Mouse (Mus musculus): ENCODE measurements around the gene Fam13c.

The Fam13c gene

GRCm38 (mm10) chr10:70458574-70459263, 18.4 kb downstream of the Fam13c start:
- DNase-seq (ENCODE audit: low spot score in 2 of 2): no peak

- no peak for DNase-seq (ENCODE audit: low spot score in 2 of 2)
Measured at GRCm38 (mm10) chr10:70465638-70466037, 25.4 kb downstream of the Fam13c start.

GRCm38 (mm10) chr10:70470836-70471235, 30.6 kb downstream of the Fam13c start:
- DNase-seq (ENCODE audit: low spot score in 2 of 2): no peak

GRCm38 (mm10) chr10:70477741-70478145, 37.5 kb downstream of the Fam13c start:
- DNase-seq (ENCODE audit: low spot score in 2 of 2): no peak

- DNase-seq (ENCODE audit: low spot score in 2 of 2): no peak
Measured at GRCm38 (mm10) chr10:70483736-70484135, 43.5 kb downstream of the Fam13c start.

GRCm38 (mm10) chr10:70484568-70485286, 44.4 kb downstream of the Fam13c start:
- no peak for DNase-seq (ENCODE audit: low spot score in 2 of 2)

GRCm38 (mm10) chr10:70485287-70485612, 45.0 kb downstream of the Fam13c start:
- DNase-seq (ENCODE audit: low spot score in 2 of 2): no peak

- no peak for DNase-seq (ENCODE audit: low spot score in 2 of 2)
Measured at GRCm38 (mm10) chr10:70486651-70487050, 46.4 kb downstream of the Fam13c start.

- DNase-seq (ENCODE audit: low spot score in 2 of 2): no peak
Measured at GRCm38 (mm10) chr10:70493891-70494290, 53.6 kb downstream of the Fam13c start.

GRCm38 (mm10) chr10:70494441-70494840, 54.2 kb downstream of the Fam13c start:
- no peak for DNase-seq (ENCODE audit: low spot score in 2 of 2)

GRCm38 (mm10) chr10:70495106-70496104, 55.1 kb downstream of the Fam13c start:
- no peak for DNase-seq (ENCODE audit: low spot score in 2 of 2)

GRCm38 (mm10) chr10:70496938-70497337, 56.7 kb downstream of the Fam13c start:
- no peak for DNase-seq (ENCODE audit: low spot score in 2 of 2)

- no peak for DNase-seq (ENCODE audit: low spot score in 2 of 2)
Measured at GRCm38 (mm10) chr10:70498328-70498727, 58.0 kb downstream of the Fam13c start.

GRCm38 (mm10) chr10:70499246-70499645, 59.0 kb downstream of the Fam13c start:
- no peak for DNase-seq (ENCODE audit: low spot score in 2 of 2)

GRCm38 (mm10) chr10:70504871-70505270, 64.6 kb downstream of the Fam13c start:
- DNase-seq (ENCODE audit: low spot score in 2 of 2): no peak

GRCm38 (mm10) chr10:70505395-70505794, 65.1 kb downstream of the Fam13c start:
- DNase-seq (ENCODE audit: low spot score in 2 of 2): no peak

- no peak for DNase-seq (ENCODE audit: low spot score in 2 of 2)
Measured at GRCm38 (mm10) chr10:70505842-70506241, 65.6 kb downstream of the Fam13c start.

GRCm38 (mm10) chr10:70506499-70507168, 66.4 kb downstream of the Fam13c start:
- DNase-seq (ENCODE audit: low spot score in 2 of 2): no peak

GRCm38 (mm10) chr10:70507880-70508279, 67.6 kb downstream of the Fam13c start:
- no peak for DNase-seq (ENCODE audit: low spot score in 2 of 2)

- no peak for DNase-seq (ENCODE audit: low spot score in 2 of 2)
Measured at GRCm38 (mm10) chr10:70514848-70515247, 74.6 kb downstream of the Fam13c start.

GRCm38 (mm10) chr10:70516661-70517060, 76.4 kb downstream of the Fam13c start:
- no peak for DNase-seq (ENCODE audit: low spot score in 2 of 2)

GRCm38 (mm10) chr10:70519640-70520099, 79.4 kb downstream of the Fam13c start:
- DNase-seq (ENCODE audit: low spot score in 2 of 2): no peak

All from frontal cortex, postnatal 25 days (tissue).